Mouse (Mus musculus): ENCODE data around the gene Zfp282. TPM values are rescaled to one million over a fixed set of nuclear protein-coding genes. Genes with fewer than 3 reads are reported as not detected.

Gene Zfp282
- total and polyA plus RNA-seq, 2 experiments from 2014 or later: 15.5 to 43.8 TPM

- no peaks in the 10 kb centered on the region for H3K9me3 ChIP-seq (ENCODE audit: low read length)
- ATAC-seq: no peak
- peaks cover 9% of the 10 kb centered on the region for H3K36me3 ChIP-seq (ENCODE audit: insufficient read depth, low read length)
- H3K4me1 ChIP-seq (ENCODE audit: insufficient read depth, low read length): no peaks in the 10 kb centered on the region
- H3K27me3 ChIP-seq (ENCODE audit: insufficient read depth, low read length): no peaks in the 10 kb centered on the region
- no peak overlapping the region for H3K9ac ChIP-seq (replicated peaks; ENCODE audit: low read length)
- no peak for DNase-seq (ENCODE audit: low spot score)
- 86% methylated on average over 5 of the region's 5 CpGs for WGBS
- no peak for TF ChIP-seq CTCF (IDR thresholded peaks at IDR 0.05; ENCODE audit: low read depth)
- no peak overlapping the region for H3K27ac ChIP-seq
- H3K4me2 ChIP-seq (ENCODE audit: low read depth, low read length): no peak overlapping the region
- H3K4me3 ChIP-seq (ENCODE audit: low read length): no peak overlapping the region
Observed at GRCm38 (mm10) chr6:47872266-47872665, 4.7 kb upstream of the Zfp282 start.

- peak overlapping the region; percentile 97 for H3K27ac ChIP-seq
- WGBS: under 1% methylated on average over 69 of the region's 71 CpGs
- peak; percentile 73 for TF ChIP-seq CTCF (IDR thresholded peaks at IDR 0.05; ENCODE audit: low read depth)
Observed at GRCm38 (mm10) chr6:47877461-47878132, 593 bp downstream of the Zfp282 start.

GRCm38 (mm10) chr6:47878133-47878514 lies 1.1 kb downstream of the Zfp282 start:
- H3K9me3 ChIP-seq (ENCODE audit: low read length): no peaks in the 10 kb centered on the region
- DNase-seq (ENCODE audit: low spot score): peak; percentile 42
- no peaks in the 10 kb centered on the region for H3K27me3 ChIP-seq (ENCODE audit: insufficient read depth, low read length)
- peak overlapping the region; percentile 97 for H3K9ac ChIP-seq (replicated peaks; ENCODE audit: low read length)
- peak overlapping the region; percentile 97 for H3K27ac ChIP-seq
- H3K36me3 ChIP-seq (ENCODE audit: insufficient read depth, low read length): peaks cover 30% of the 10 kb centered on the region; the same call in 1 of the 2 replicates
- H3K4me2 ChIP-seq (ENCODE audit: low read depth, low read length): peak overlapping the region; percentile 89
- H3K4me3 ChIP-seq (ENCODE audit: low read length): peak overlapping the region; percentile 92
- under 1% methylated on average over 11 of the region's 11 CpGs for WGBS
- no peak for TF ChIP-seq CTCF (IDR thresholded peaks at IDR 0.05; ENCODE audit: low read depth)
- peaks cover 13% of the 10 kb centered on the region for H3K4me1 ChIP-seq (ENCODE audit: insufficient read depth, low read length)
- ATAC-seq: no peak

More at GRCm38 (mm10) chr6:47877461-47878132, 593 bp downstream of the Zfp282 start:
- Histone ChIP-seq H3K4me1 (ENCODE audit: insufficient read depth, low read length) (peaks cover 13% of the 10 kb centered on the region), H3K9me3 (ENCODE audit: low read length) (no peaks in the 10 kb centered on the region), H3K4me3 (ENCODE audit: low read length) (peak overlapping the region; percentile 92), H3K4me2 (ENCODE audit: low read depth, low read length) (peak overlapping the region; percentile 89), H3K36me3 (ENCODE audit: insufficient read depth, low read length) (peaks cover 26% of the 10 kb centered on the region; the same call in 1 of the 2 replicates), H3K9ac (replicated peaks; ENCODE audit: low read length) (peak overlapping the region; percentile 97), H3K27me3 (ENCODE audit: insufficient read depth, low read length) (no peaks in the 10 kb centered on the region)
- ATAC-seq (peak; percentile 97), DNase-seq (ENCODE audit: low spot score) (peak; percentile 95)

GRCm38 (mm10) chr6:47878593-47878992 lies 1.6 kb downstream of the Zfp282 start:
- Histone ChIP-seq H3K27me3 (ENCODE audit: insufficient read depth, low read length) (no peaks in the 10 kb centered on the region), H3K27ac (peak overlapping the region; percentile 97; the same call in 1 of the 2 replicates), H3K9me3 (ENCODE audit: low read length) (no peaks in the 10 kb centered on the region), H3K36me3 (ENCODE audit: insufficient read depth, low read length) (peaks cover 34% of the 10 kb centered on the region; the same call in 1 of the 2 replicates), H3K4me3 (ENCODE audit: low read length) (peak overlapping the region; percentile 92), H3K4me1 (ENCODE audit: insufficient read depth, low read length) (peaks cover 13% of the 10 kb centered on the region), H3K4me2 (ENCODE audit: low read depth, low read length) (peak overlapping the region; percentile 89), H3K9ac (replicated peaks; ENCODE audit: low read length) (peak overlapping the region; percentile 97)
- 35% methylated on average over 3 of the region's 3 CpGs for WGBS
- DNase-seq (ENCODE audit: low spot score) (no peak), ATAC-seq (no peak)
- TF ChIP-seq CTCF (IDR thresholded peaks at IDR 0.05; ENCODE audit: low read depth): no peak

- Histone ChIP-seq H3K4me1 (ENCODE audit: insufficient read depth, low read length) (peaks cover 13% of the 10 kb centered on the region), H3K27ac (no peak overlapping the region), H3K9me3 (ENCODE audit: low read length) (no peaks in the 10 kb centered on the region), H3K4me2 (ENCODE audit: low read depth, low read length) (peak overlapping the region; percentile 89), H3K4me3 (ENCODE audit: low read length) (peak overlapping the region; percentile 92), H3K36me3 (ENCODE audit: insufficient read depth, low read length) (peaks cover 37% of the 10 kb centered on the region; the same call in 1 of the 2 replicates), H3K9ac (replicated peaks; ENCODE audit: low read length) (peak overlapping the region; percentile 97; the same call in 1 of the 2 replicates), H3K27me3 (ENCODE audit: insufficient read depth, low read length) (no peaks in the 10 kb centered on the region)
- no peak for ATAC-seq
- no peak for DNase-seq (ENCODE audit: low spot score)
- no peak for TF ChIP-seq CTCF (IDR thresholded peaks at IDR 0.05; ENCODE audit: low read depth)
- WGBS: 62% methylated on average over 4 of the region's 4 CpGs
Observed at GRCm38 (mm10) chr6:47879049-47879716, 2.2 kb downstream of the Zfp282 start.

GRCm38 (mm10) chr6:47880166-47880565 lies 3.2 kb downstream of the Zfp282 start:
- TF ChIP-seq CTCF (IDR thresholded peaks at IDR 0.05; ENCODE audit: low read depth): no peak
- DNase-seq (ENCODE audit: low spot score) (no peak), ATAC-seq (no peak)
- no peaks in the 10 kb centered on the region for H3K27me3 ChIP-seq (ENCODE audit: insufficient read depth, low read length)
- 94% methylated on average over 10 of the region's 10 CpGs for WGBS
- H3K27ac ChIP-seq: no peak overlapping the region
- no peak overlapping the region for H3K4me2 ChIP-seq (ENCODE audit: low read depth, low read length)
- H3K9ac ChIP-seq (replicated peaks; ENCODE audit: low read length): no peak overlapping the region
- H3K4me1 ChIP-seq (ENCODE audit: insufficient read depth, low read length): peaks cover 13% of the 10 kb centered on the region
- peaks cover 39% of the 10 kb centered on the region; the same call in 1 of the 2 replicates for H3K36me3 ChIP-seq (ENCODE audit: insufficient read depth, low read length)
- H3K4me3 ChIP-seq (ENCODE audit: low read length): no peak overlapping the region
- no peaks in the 10 kb centered on the region for H3K9me3 ChIP-seq (ENCODE audit: low read length)
